Mouse (Mus musculus): Measurements from ENCODE around the gene Troap. TPM values are rescaled to one million over a fixed set of nuclear protein-coding genes. Genes with fewer than 3 reads are reported as not detected.

The Troap gene
- polyA plus RNA-seq, 1 experiment from 2014 or later: 24.2 TPM

DNA sequence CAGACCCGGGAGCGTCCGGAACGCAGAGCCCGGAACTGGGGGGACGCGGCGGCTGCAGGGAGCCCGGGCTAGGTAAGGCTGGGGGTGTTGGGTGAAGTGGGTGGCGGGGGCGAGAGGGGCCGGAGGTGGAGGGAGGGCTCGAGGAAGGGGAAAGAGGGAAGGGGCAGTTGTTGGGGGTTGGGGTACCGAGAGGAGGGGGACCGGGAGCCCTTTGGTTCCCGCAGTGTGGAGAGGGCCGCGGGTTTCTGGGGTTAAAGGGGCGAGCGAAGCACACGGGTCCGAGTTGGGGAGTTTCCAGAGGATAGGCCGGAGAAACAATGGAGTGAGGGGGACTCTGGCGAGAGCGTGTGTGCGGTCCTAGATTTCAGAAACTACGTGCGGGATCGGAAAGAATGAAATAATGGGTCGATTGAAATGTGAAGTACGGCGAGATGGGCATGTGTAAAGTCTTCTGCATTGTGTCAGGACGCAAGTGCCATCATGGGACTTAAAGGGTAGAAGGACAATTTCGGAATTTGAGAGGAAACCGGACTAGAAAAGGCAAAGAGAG is 52.5 kb downstream of the Troap start:
- peak overlapping the region; percentile 89 for H3K27ac ChIP-seq
- H3K9ac ChIP-seq: peak overlapping the region; percentile 84
- peak; percentile 70; the same call in 1 of the 2 replicates for ATAC-seq (ENCODE audit: low FRiP score, low read depth)
- H3K9me3 ChIP-seq: no peaks in the 10 kb centered on the region
- peaks cover 24% of the 10 kb centered on the region for H3K4me1 ChIP-seq
- no peaks in the 10 kb centered on the region; the same call in 1 of the 2 replicates for H3K36me3 ChIP-seq
- WGBS: under 1% methylated on average over 35 of the region's 35 CpGs
- H3K27me3 ChIP-seq (replicated peaks): no peaks in the 10 kb centered on the region
- peak overlapping the region; percentile 71 for H3K4me2 ChIP-seq (replicated peaks)
- peak overlapping the region; percentile 78 for H3K4me3 ChIP-seq

DNA sequence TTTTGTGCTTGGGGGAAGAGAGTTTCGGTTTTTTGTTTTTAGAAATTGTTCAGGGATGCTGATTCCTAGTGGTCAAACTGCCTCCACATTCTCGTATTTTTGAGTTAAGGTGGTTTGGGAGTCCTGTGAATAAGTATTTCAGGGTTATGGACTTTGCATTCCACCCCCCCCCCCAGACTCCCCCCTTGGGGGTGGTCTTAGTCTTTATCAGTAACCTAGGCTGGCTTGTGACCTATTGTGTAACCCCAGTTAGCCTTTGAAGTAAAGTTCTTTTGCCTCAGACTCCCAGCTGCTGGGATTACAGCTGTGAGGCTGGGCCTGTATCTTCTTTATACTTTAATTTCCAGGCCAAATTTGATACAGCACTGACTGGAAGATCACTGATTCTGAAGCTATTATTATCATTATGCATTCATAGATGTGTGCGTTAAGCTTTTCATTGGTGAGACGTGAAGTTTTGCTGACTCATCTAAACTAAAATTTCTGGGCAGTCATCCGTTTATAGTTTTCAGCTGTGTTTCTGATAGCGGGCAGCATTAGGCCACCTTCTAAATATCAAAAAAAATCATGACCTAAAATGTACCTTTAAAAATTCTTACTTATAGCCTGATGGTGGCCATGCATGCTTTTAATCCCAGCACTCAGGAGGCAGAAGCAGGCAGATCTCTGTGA is 53.6 kb downstream of the Troap start:
- H3K4me3 ChIP-seq: peak overlapping the region; percentile 78
- no peaks in the 10 kb centered on the region; the same call in 1 of the 2 replicates for H3K36me3 ChIP-seq
- 63% methylated on average over 6 of the region's 6 CpGs for WGBS
- no peaks in the 10 kb centered on the region for H3K27me3 ChIP-seq (replicated peaks)
- H3K9ac ChIP-seq: peak overlapping the region; percentile 84; the same call in 1 of the 2 replicates
- no peak overlapping the region for H3K27ac ChIP-seq
- no peaks in the 10 kb centered on the region for H3K9me3 ChIP-seq
- H3K4me2 ChIP-seq (replicated peaks): peak overlapping the region; percentile 71
- peaks cover 24% of the 10 kb centered on the region for H3K4me1 ChIP-seq
- no peak for ATAC-seq (ENCODE audit: low FRiP score, low read depth)

DNA sequence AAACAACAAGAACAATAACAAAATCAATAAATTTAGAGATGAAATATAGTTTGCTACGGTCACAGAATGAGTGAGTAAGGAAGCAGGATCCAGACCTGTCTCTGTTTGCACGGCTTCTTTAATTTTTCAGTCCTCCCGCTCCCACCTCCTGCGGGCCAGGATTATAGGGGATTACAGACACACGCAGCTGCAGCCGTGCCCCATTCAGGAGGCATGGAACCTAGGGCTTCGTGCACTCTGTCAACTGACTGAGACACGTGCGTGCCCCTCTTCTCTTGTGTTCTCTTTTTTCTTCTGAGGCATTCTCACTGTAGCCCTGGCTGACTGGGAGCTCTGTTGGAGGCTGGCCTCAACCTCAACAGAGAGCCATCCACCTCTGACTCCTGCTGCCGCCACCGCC is 55.1 kb downstream of the Troap start:
- no peaks in the 10 kb centered on the region for H3K9me3 ChIP-seq
- H3K27me3 ChIP-seq (replicated peaks): no peaks in the 10 kb centered on the region
- no peak overlapping the region for H3K4me3 ChIP-seq
- H3K9ac ChIP-seq: peak overlapping the region; percentile 26; the same call in 1 of the 2 replicates
- H3K27ac ChIP-seq: no peak overlapping the region
- 73% methylated on average over 11 of the region's 11 CpGs for WGBS
- ATAC-seq (ENCODE audit: low FRiP score, low read depth): no peak
- H3K36me3 ChIP-seq: no peaks in the 10 kb centered on the region; the same call in 1 of the 2 replicates
- peaks cover 24% of the 10 kb centered on the region for H3K4me1 ChIP-seq
- 0 out of 2 replicates have a peak overlapping the region, but pooled peaks have one; percentile 25 for H3K4me2 ChIP-seq (replicated peaks)

DNA sequence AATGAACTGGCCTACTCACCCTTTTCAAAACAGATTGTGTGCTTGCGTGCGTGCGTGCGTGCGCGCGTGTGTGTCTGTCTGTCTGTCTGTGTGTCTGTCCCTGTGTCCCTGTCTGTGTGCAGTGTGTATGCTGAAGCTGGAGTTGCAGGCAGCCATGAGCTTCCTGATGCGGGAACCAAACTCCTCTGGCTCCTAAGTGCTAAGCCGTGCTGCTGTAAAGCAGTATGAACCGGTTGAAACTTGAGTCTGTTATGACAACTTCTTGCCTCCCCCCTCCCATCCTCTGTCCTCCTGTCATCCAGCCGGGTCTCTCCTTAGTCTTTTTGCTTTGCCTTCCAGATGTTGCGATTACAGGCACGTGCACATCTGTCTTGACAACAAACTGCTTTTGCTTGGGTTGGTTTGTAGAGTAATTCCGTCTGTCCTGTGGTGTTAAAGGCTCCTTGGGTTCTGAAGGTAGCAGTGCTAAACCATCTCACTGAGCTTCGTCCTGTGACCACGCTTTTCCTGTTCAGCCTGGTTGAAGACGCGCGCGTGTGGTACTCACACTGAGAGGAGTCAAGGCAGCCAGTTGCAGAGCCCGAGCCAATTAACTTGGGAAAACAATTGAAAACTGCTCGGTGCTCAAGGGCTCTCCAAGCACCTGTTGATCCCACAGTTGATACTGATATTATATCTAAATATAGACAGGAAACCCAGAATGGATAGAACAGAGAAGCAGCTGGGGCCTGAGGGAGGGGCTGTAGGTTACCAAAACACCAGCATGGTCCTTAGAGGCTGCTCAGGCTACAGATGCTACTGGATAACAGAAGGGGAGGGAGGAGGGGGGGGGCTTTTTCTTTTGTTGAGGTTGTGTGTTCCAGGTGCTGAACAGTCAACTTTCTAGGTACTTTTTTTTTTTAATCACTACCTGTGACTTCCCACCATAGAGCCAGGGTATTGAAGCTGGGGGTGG is 55.9 kb downstream of the Troap start:
- no peak overlapping the region for H3K4me3 ChIP-seq
- H3K9me3 ChIP-seq: no peaks in the 10 kb centered on the region
- peak overlapping the region; percentile 26; the same call in 1 of the 2 replicates for H3K9ac ChIP-seq
- 0 out of 2 replicates have a peak overlapping the region, but pooled peaks have one; percentile 25 for H3K4me2 ChIP-seq (replicated peaks)
- no peak overlapping the region for H3K27ac ChIP-seq
- H3K27me3 ChIP-seq (replicated peaks): no peaks in the 10 kb centered on the region
- peaks cover 24% of the 10 kb centered on the region for H3K4me1 ChIP-seq
- H3K36me3 ChIP-seq: no peaks in the 10 kb centered on the region; the same call in 1 of the 2 replicates
- ATAC-seq (ENCODE audit: low FRiP score, low read depth): no peak
- 71% methylated on average over 22 of the region's 22 CpGs for WGBS

Small RNA genes lying within 50 kb of the gene (microRNA-seq; reads per million reads assigned to microRNA genes)
- 1.5 reads per million for gene Mir6960

Other genes starting within 250 kb of the Troap start
- gene Prkag1, start 243.1 kb upstream of the Troap start, polyA plus RNA-seq (2016; fragmentation: Nextera tagmentation; extraction: Ambion mirVana): 70.1 and 79.2 TPM in 2 replicates
- 10.4 and 12.3 TPM in 2 replicates for gene Kmt2d, start 203.4 kb upstream of the Troap start, polyA plus RNA-seq (2016; fragmentation: Nextera tagmentation; extraction: Ambion mirVana)
- 27.8 and 27.9 TPM in 2 replicates for gene Rhebl1, start 180.0 kb upstream of the Troap start, polyA plus RNA-seq (2016; fragmentation: Nextera tagmentation; extraction: Ambion mirVana)
- gene Dhh, start 176.0 kb upstream of the Troap start, polyA plus RNA-seq (2016; fragmentation: Nextera tagmentation; extraction: Ambion mirVana): 1.6 and 1.9 TPM in 2 replicates
- 35.9 and 40.0 TPM in 2 replicates for gene Lmbr1l, start 156.3 kb upstream of the Troap start, polyA plus RNA-seq (2016; fragmentation: Nextera tagmentation; extraction: Ambion mirVana)
- 1,299 and 1,329 TPM in 2 replicates for gene Tuba1b, start 140.0 kb upstream of the Troap start, polyA plus RNA-seq (2016; fragmentation: Nextera tagmentation; extraction: Ambion mirVana)
- not detected in 2 replicates for gene Gm49450, start 121.0 kb upstream of the Troap start, polyA plus RNA-seq (2016; fragmentation: Nextera tagmentation; extraction: Ambion mirVana)
- 10,701 and 10,796 TPM in 2 replicates for gene Tuba1a, start 120.9 kb upstream of the Troap start, polyA plus RNA-seq (2016; fragmentation: Nextera tagmentation; extraction: Ambion mirVana)
- 62.0 and 64.6 TPM in 2 replicates for gene Tuba1c, start 44.7 kb upstream of the Troap start, polyA plus RNA-seq (2016; fragmentation: Nextera tagmentation; extraction: Ambion mirVana)
- 109 and 168 TPM in 2 replicates for gene Prph, start 19.4 kb upstream of the Troap start, polyA plus RNA-seq (2016; fragmentation: Nextera tagmentation; extraction: Ambion mirVana)
- 4.4 and 4.5 TPM in 2 replicates for gene C1ql4, start 13.2 kb downstream of the Troap start, polyA plus RNA-seq (2016; fragmentation: Nextera tagmentation; extraction: Ambion mirVana)
- 0.70 and 1.1 TPM in 2 replicates for gene Dnajc22, start 18.6 kb downstream of the Troap start, polyA plus RNA-seq (2016; fragmentation: Nextera tagmentation; extraction: Ambion mirVana)
- 70.9 and 71.5 TPM in 2 replicates for gene Spats2, start 51.3 kb downstream of the Troap start, polyA plus RNA-seq (2016; fragmentation: Nextera tagmentation; extraction: Ambion mirVana)
- gene Kcnh3, start 150.3 kb downstream of the Troap start, polyA plus RNA-seq (2016; fragmentation: Nextera tagmentation; extraction: Ambion mirVana): 0.51 and 0.57 TPM in 2 replicates
- 187 and 191 TPM in 2 replicates for gene Mcrs1, start 177.4 kb downstream of the Troap start, polyA plus RNA-seq (2016; fragmentation: Nextera tagmentation; extraction: Ambion mirVana)
- gene Prpf40b, start 220.5 kb downstream of the Troap start, polyA plus RNA-seq (2016; fragmentation: Nextera tagmentation; extraction: Ambion mirVana): 77.0 and 80.6 TPM in 2 replicates
- 0.51 and 0.56 TPM in 2 replicates for gene Fam186b, start 221.3 kb downstream of the Troap start, polyA plus RNA-seq (2016; fragmentation: Nextera tagmentation; extraction: Ambion mirVana)

All from neural tube, embryonic 12.5 days (tissue).